Mouse (Mus musculus): Measurements from ENCODE around the gene Gm49403.
"Not testable (repeated sequence)": the region's sequence is repeated elsewhere in the genome, so short reads cannot be mapped to it uniquely, and the experiment has no call there.

Gm49403 gene

GRCm38 (mm10) chr19:8883616-8884015 is at the start of gene Gm49403, which contains the start of gene Lbhd1:
Gene Gm49403, plus strand, starts transcription at chr19:8883930.
Gene Lbhd1, plus strand, starts transcription at chr19:8883732.
- no peak for DNase-seq (ENCODE audit: low read depth)

GRCm38 (mm10) chr19:8836327-8836726 is 47.4 kb upstream of the Gm49403 start:
- not testable (repeated sequence) for DNase-seq (ENCODE audit: low read depth)

GRCm38 (mm10) chr19:8837251-8837791 is 46.4 kb upstream of the Gm49403 start, which contains the start of gene Bscl2:
Gene Bscl2, plus strand, starts transcription at chr19:8837467.
- DNase-seq (ENCODE audit: low read depth) = peak; percentile 89

- DNase-seq (ENCODE audit: low read depth) = peak; percentile 24
Measured at GRCm38 (mm10) chr19:8838041-8838730, 45.5 kb upstream of the Gm49403 start.

- DNase-seq (ENCODE audit: low read depth) = peak; percentile 24
Measured at GRCm38 (mm10) chr19:8839103-8839907, 44.4 kb upstream of the Gm49403 start, which contains the start of gene Gng3. Gene Gng3, minus strand, starts transcription at chr19:8839194.

- DNase-seq (ENCODE audit: low read depth) = peak; percentile 61
Measured at GRCm38 (mm10) chr19:8839908-8840791, 43.6 kb upstream of the Gm49403 start.

- DNase-seq (ENCODE audit: low read depth) = peak; percentile 24
Measured at GRCm38 (mm10) chr19:8841012-8841411, 42.7 kb upstream of the Gm49403 start.

GRCm38 (mm10) chr19:8842961-8843360 is 40.8 kb upstream of the Gm49403 start:
- no peak for DNase-seq (ENCODE audit: low read depth)

GRCm38 (mm10) chr19:8844371-8845129 is 39.2 kb upstream of the Gm49403 start:
- DNase-seq (ENCODE audit: low read depth) = peak; percentile 89

GRCm38 (mm10) chr19:8848356-8848755 is 35.4 kb upstream of the Gm49403 start:
- no peak for DNase-seq (ENCODE audit: low read depth)

- DNase-seq (ENCODE audit: low read depth) = no peak
Measured at GRCm38 (mm10) chr19:8850402-8850901, 33.3 kb upstream of the Gm49403 start, which contains the start of gene Lrrn4cl. Gene Lrrn4cl, plus strand, starts transcription at chr19:8850768.

GRCm38 (mm10) chr19:8851639-8852038 is 32.1 kb upstream of the Gm49403 start:
- no peak for DNase-seq (ENCODE audit: low read depth)

GRCm38 (mm10) chr19:8852236-8852928 is 31.3 kb upstream of the Gm49403 start:
- DNase-seq (ENCODE audit: low read depth) = no peak

- DNase-seq (ENCODE audit: low read depth) = no peak
Measured at GRCm38 (mm10) chr19:8853117-8853516, 30.6 kb upstream of the Gm49403 start.

- DNase-seq (ENCODE audit: low read depth) = peak; percentile 60
Measured at GRCm38 (mm10) chr19:8857689-8858088, 26.0 kb upstream of the Gm49403 start.

- DNase-seq (ENCODE audit: low read depth) = peak; percentile 70
Measured at GRCm38 (mm10) chr19:8859018-8859417, 24.7 kb upstream of the Gm49403 start.

GRCm38 (mm10) chr19:8864265-8864664 is 19.5 kb upstream of the Gm49403 start:
- no peak for DNase-seq (ENCODE audit: low read depth)

- DNase-seq (ENCODE audit: low read depth) = not testable (repeated sequence)
Measured at GRCm38 (mm10) chr19:8870381-8870780, 13.3 kb upstream of the Gm49403 start.

GRCm38 (mm10) chr19:8870838-8871237 is 12.9 kb upstream of the Gm49403 start:
- peak; percentile 35 for DNase-seq (ENCODE audit: low read depth)

All from naive thymus-derived CD4-positive, alpha-beta T cell, adult 2 months (primary cell).